Mouse (Mus musculus): Measurements from ENCODE around the gene Dnhd1.
A peak's percentile ranks its signal among the peaks of the same experiment; 100 is the strongest.
"Not testable (repeated sequence)": the region's sequence is repeated elsewhere in the genome, so short reads cannot be mapped to it uniquely, and the experiment has no call there.

Gene Dnhd1

DNA sequence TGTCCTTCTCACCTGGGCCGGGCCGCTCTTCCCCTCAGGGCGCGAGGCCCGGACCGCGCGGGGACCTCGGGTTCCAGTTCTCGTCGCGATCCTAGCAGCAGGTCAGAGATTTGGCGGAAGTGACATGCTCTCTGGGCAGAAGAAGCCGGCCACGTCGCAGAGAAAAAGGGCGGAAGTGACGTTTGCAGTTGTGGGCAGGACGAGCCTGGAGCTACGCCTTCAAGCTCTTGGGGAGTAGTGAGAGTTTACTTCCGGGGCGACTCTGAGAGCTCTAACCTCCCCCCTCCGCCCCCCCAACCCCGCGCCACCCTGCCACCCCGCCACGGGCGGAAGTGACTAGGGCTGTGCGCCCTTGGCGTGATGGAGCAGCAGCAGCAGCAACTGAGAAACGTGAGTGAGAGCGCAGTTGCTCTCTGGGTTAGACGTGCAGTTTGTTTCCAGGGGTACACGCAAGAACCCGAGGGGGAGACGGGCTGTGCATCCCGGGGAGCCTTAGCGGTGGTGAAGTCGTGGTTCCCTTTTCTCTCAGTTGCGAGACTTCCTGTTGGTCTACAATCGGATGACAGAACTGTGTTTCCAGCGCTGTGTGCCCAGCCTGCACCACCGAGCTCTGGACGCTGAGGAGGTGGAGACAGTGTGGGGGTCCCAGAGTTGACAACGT lies 10.3 kb upstream of the Dnhd1 start, which contains the start of the genes Arfip2 and Gm45799:
Gene Arfip2 (minus strand): TSS at position 184 of the 661 bp plus-strand sequence.
Gene Gm45799 (plus strand): TSS at position 320 of the 661 bp plus-strand sequence.
- peak; percentile 95 for DNase-seq (ENCODE audit: low read depth)

DNA sequence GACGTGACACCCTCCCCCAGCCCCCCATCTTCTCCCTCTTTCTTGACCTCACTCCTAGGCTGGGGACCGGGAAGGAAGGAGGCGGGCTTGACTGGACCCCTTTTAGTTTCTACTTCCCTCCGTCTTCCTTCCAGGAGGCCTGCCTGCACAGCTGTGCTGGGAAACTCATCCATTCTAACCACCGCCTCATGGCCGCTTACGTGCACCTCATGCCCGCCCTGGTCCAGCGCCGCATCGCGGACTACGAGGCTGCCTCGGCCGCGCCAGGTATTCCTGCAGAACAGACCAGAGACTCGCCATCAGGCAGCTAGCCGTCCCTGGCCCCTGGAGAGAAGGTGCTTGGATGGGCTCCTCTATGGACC lies 9.8 kb upstream of the Dnhd1 start:
- DNase-seq (ENCODE audit: low read depth) = no peak

DNA sequence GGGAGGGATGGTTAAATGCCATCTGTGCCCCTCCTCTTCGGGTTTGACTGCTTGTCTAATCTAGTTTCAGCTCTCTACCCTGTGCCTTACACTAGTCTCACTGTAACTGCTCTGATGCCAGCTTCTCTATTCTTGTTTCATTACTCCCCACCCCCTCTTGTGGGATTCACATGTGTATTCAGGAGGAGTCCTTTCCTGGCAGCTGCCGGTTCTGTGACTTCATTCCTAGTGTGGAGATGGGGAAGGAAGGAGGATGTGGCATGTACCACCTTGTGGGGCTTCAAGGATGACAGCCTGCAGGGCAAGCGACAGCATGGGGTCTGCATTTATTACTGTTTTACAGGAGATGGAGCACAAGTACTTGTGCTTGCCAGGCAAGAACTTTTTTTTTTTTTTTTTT lies 8.7 kb upstream of the Dnhd1 start:
- no peak for DNase-seq (ENCODE audit: low read depth)

DNA sequence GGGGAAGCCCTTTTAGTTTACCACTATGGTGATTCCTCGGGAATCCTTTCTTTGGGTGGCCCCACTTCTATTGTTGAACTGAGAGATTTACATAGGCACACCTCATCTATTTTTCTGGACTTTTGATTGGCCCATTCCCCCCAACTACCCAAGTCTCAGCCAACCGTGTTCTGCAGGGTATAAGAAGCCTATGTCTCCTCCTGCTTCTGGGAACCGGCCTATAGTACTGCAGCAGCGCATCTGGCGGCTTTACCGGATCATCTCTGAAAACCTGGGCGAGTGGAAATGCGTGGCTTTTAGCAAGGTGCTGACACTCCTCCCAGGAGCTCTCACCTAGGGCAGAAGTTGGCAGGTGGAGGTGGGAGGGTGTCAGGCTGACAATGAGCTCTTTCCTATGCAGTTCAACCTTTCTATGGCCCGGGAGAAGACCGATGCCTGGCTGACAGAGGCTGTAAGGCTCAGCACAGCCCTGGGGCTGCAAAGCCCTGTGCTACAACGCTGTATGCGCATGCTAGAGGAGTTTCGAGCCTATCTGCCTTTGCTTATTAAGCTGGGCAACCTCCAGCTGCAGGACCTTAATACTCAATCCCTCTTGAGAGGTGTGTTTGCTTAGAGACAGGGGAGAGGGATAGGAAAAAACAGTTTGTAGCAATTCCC lies 35.0 kb downstream of the Dnhd1 start:
- DNase-seq (ENCODE audit: low read depth) = no peak

DNA sequence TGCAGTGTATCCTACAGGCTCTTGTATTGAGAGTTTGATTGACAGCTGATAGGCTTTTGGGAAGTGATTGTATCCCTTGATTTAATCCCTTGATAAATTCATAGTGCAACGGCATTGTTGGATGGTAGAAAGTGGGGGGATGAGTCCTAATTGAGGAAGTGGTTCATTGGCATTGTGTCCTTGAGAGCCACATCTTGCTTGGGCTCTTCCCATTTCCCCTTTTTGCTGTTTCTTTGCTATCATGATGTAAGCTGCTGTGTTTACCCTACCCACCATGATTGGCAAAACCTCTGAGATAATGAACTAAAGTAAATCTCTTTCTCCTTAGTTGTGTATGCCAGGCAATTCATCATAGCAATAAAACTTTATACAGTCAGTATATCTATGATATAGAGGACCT lies 40.2 kb downstream of the Dnhd1 start:
- DNase-seq (ENCODE audit: low read depth) = no peak

DNA sequence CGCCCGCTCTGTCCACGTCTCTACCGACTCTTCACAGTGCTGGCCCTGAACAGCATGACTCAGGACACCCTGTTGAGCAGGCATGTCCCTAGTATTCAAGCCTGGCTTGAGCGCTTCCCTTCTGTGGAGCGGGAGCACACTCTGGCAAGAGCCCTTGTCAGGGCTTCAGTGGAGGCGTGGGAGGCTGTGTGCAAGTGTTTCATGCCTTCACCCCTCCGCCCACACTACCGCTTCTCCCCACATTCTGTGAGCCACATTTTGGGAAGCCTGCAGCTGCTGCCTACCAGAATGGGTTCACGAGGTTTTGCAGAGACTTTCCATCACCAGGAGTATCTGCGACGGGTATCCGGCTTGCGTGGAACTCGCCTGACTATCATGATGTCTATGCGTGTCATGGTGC lies 52.6 kb downstream of the Dnhd1 start:
- no peak for DNase-seq (ENCODE audit: low read depth)

DNA sequence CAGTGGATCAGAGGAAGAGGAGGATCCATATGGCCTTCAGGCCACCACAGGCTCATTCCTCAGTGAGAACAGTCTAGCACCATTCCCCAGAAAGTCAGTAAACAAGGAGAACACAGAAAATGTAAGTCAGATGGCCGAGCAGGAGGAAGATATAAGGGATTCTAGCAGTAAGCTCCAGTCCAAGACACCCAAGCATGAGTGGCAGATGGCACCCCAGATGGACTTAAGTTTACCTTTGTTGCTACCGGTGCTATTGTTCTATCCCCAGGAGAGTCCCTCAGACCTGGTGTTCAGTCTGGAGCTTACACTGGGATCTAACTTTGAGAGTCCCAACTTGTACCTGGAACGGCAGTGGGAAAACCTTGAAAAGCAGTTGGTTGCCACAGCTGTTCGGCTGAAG lies 53.2 kb downstream of the Dnhd1 start:
- no peak for DNase-seq (ENCODE audit: low read depth)

DNA sequence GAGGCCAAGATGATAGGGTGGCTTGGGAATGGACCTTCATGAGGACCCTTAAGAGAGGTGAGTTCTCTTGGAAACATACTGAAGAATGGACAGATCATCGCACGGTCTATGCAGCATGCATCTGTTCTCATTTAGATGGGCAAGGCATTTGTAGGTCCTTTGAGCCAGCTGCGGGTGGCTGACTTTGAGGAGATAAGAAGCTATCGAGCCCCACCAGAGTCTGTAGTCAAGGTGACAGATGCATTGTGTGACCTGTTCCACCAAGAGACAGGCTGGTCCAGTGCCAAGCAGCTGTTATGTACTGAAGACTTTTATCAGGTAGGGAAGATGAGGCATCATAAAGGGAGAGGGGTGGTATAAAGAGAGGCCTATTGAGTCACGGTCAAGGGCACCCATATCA lies 58.1 kb downstream of the Dnhd1 start:
- DNase-seq (ENCODE audit: low read depth) = peak; percentile 32

DNA sequence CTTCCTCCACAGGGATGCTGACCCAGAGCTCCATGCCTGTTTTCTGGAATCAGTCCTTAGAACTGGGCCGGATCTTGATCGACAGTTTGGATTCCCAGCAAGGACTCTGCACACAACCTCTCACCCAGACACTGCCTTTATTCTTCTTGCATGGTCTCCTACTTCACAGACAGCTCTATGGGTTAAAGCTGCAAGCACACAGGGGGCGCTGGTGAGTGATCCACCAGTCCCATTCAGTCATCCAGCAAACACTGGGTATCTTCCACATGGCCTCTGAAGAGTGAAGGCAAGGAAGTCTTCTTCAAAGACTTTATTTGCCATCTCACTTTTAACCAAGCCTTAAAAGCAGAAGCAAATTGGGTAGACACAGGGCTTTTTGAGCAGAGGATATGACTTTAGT lies 64.7 kb downstream of the Dnhd1 start:
- DNase-seq (ENCODE audit: low read depth) = no peak

DNA sequence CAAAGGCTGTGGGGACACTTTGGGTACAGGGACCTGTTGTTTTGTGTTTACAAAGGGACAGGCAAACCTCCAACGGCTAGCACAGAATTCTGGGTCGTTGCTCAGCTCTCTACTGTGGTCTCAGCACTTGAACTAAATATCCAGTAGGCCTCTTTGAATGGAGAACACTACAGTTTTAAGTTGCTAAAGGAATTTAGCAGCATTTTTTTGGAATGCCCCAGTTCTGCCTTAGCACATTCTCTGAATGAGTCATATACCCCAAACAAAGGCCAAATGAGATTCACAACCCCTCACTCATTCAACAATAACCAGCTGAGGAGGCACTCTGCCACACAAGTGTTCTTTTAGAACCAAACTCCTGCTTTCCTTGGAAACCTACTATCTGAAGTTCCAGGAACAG lies 71.3 kb downstream of the Dnhd1 start:
- no peak for DNase-seq (ENCODE audit: low read depth)

DNA sequence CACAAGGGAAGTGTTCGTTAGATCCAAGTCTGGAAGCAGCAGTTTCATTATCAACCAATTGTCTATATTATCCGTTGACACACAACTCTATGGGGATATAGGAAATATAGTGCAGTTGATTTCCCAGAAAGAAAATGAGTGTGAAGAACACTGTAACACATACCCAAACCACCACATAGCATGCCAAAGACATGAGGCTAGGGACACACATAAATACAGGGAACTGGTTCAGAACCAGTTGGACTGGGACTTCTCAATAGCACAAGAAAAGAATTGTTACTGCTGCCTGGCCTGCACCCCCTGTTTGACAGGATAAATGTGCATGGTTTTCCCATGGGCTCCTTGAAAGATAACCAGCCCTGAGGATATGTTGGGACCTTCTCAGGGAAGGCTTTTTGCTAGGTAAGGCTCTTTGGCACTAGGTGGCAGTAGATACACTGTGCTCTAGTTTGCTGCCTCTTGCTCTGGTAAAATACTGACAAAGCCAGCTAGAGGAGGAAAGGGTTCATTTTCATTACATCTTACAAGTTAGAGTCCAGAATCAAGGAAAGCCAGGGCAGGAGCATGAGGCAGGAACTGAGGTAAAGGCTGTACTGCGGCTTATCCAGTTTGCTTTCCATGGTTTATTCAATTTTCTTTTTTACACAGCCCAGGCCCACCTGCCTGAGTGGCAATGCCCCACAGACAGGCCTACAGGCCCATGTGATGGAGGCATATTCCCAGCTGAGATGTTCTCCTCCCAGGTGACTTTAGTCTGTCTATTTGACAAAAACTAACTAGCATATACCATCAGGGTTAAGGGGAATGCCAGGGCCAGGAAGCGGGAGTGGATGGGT lies 75.7 kb downstream of the Dnhd1 start:
- DNase-seq (ENCODE audit: low read depth) = no peak

DNA sequence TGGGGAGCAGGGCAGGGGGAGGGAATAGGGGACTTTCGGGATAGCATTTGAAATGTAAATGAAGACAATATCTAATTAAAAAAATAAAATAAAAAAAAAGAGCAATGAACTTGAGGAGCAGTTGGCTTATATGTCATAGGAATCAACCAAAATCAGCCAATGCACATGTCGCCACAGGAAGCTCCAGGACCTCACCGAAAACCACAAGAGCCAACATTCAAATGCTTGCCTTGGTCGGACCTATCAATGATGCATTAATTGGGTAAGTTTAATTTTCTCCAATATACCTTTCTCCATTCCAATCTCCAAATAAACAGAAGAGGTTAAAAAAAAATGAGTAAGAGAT lies 76.3 kb downstream of the Dnhd1 start:
- no peak for DNase-seq (ENCODE audit: low read depth)

DNA sequence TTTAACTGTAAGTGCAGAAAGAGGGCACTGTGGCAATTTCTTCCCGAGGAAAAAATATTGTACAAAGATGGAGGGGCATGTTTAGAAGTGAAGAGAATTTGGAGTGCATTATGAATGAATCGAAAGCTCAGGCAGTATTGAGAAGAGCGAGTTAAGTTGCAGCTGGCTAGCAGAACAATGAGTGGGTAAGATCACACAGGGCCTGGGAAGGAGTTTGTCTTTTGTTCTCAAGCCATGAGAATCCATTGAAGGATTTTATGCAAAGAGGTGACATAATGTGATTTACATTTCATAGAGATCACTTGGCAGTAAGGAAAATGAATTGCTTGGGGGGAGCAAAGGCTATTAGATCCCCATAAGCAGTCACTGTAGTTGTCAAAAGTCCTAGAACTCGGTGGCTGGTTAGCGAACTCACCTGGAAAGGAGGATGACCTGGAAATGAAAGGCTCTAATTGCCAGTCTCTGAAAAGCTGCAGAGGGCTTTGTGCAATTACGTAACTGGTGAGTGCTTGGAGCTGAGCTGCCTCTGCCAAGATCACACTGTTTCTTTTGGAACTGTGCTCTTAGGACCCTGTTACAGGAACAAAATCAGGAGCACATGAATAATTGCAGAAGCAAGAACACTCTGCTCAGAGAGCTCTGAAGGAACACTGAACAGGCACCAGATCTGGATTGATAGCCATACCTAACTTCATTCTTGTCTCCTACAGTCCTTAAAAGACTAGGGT lies 78.2 kb downstream of the Dnhd1 start:
- DNase-seq (ENCODE audit: low read depth) = no peak

DNA sequence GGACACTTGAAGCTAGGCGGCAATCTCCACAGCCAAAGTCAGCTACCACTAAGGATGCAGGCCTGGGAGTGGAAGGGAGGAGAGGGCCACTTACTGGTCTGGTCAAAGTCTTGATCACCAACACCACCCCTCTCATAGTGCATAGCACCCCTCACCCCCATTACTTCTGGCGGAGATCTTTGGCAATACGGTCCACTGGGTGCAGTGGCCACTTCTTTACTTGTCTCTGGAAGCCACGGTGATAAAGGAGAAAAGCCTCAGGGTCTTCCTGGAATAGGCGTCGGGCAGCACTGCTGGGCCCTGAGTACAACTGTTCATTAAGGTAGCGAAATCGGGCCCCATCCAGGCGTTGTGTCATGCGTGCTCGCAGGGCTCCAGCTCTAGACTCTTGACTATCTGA lies 83.2 kb downstream of the Dnhd1 start:
- no peak for DNase-seq (ENCODE audit: low read depth)

DNA sequence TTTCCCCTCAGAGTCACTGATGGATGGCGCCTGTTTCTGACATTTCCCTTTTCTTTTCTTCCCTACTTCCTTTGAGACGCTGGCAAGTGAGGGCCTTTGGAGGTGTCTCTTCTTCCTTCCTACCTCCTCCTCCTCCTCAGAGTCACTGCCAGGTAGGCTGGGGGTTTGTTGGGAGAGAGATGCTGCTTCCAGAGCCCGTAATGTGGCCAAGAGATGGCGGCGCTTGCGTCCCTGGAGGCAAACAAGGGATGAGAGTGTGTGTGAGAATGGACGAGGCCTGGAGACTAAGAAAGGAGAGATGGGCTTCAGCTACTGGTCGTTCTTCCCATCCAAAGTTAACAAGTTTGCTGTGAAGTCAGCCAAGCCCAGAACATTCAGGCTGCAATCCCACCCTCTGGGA lies 84.2 kb downstream of the Dnhd1 start:
- DNase-seq (ENCODE audit: low read depth) = no peak

DNA sequence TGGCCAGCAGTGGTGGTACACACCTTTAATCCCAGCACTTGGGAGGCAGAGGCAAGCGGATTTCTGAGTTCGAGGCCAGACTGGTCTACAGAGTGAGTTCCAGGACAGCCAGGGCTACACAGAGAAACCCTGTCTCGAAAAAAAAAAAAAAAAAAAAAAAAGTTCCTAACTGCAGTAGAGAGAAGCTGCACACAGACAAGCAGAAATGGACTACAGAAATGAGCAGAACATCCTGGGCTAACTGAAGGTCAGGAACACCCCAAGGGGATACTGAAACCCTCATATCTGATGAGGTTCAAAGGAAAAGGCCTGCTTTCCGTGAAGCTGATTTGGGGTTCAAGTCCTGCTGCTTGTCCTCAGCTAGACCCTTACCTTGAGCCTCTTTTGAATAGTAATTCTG lies 84.8 kb downstream of the Dnhd1 start:
- not testable (repeated sequence) for DNase-seq (ENCODE audit: low read depth)

DNA sequence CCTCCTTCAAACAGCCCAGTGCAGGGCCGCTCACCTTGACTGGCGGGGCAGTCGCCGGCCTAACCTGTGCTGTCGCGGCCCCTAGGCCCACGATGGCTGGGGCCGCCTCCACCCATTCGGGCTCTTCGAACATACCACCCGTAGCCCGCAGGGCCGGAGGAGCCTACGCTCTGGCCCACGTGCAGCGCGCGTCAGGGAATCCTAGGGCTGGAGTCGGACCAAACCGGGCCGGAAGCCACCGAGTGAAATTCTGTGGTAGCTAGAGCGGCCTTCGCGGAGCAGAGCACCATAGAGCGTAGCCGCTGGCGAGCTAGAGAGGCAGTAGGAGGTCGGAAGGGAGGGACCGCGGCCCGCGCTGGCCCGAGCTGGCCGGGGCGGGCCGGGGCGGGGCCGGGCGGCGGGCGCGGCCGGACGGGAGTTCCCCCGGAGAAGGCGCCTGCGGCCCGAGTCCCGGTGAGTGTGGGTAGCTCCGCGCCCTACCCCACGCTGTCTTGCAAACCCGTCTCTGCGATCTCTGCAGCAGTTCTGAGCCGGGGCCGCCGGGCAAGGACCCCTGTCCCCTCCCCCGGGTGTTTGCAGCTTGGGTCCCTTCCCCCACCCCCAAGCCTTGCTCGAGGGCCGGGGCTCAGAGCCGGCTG lies 85.8 kb downstream of the Dnhd1 start, which contains the start of gene Ilk:
Gene Ilk (plus strand): TSS at position 329 of the 638 bp plus-strand sequence.
- DNase-seq (ENCODE audit: low read depth) = peak; percentile 74

DNA sequence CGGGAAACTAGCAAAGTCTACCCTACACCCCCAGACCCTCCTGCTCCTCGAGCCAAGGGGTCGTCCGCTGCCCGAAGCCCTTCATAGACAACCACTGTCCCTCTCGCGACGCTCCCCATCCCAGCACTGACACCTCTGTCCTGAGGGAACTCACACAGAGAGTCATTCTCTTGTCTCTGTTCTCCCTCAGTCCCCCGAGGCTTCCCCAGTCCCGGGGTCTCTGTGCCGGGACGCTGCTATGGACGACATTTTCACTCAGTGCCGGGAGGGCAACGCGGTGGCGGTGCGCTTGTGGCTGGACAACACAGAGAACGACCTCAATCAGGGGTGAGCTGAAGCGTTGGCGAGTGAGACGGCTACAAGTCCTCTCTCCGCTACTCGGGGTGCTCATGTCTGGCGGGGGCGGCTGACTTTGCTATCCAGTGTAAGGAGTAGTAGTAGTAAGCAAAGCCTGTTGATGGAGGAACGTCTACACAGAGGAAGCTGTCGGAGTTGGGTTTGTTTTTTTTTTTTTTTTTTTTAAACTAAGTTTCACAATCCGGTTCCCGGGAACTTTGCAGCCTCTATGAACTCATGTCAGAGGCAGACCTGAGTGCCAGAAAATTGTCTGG lies 86.4 kb downstream of the Dnhd1 start, which contains the start of gene Rrp8:
Gene Rrp8 (minus strand): TSS at position 475 of the 611 bp plus-strand sequence.
- DNase-seq (ENCODE audit: low read depth) = no peak

DNA sequence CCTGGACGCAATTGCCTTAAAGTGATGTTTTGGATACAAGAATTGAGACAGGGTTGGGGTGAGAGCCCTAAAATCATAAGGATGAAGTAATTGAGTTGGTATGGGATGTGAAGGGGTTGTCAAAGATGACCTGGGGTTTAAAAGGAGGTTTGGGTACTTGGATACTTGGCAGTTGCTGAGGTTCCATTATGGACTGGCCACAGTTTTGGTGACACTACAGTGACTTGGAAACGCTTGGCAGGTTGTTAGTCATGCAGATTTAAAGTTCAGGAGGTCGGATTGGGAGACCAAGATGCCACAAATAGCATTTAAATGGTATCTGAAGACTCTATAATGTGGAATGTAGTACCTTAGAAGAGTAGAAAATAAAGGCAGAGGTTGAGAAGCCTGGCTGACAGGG lies 87.0 kb downstream of the Dnhd1 start:
- no peak for DNase-seq (ENCODE audit: low read depth)

DNA sequence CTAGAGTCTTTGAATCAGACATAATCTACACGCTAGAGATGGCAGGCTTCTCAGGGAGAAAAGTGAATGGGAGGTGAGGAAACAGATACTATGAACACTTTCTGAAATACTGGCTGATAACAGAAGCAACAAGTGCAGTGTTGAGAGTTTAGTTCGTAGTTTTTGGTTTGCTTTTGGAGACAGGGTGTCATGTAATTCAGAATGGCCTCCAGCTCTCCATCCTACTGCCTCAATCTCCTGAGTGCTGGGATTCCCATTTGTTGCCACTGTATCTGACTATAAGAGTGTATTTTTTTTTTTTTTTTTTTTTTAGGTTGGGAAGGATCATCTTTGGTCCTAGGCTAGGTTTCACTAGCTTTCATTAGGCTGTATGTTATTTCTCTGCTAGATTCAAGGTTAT lies 87.7 kb downstream of the Dnhd1 start:
- no peak for DNase-seq (ENCODE audit: low read depth)

DNA sequence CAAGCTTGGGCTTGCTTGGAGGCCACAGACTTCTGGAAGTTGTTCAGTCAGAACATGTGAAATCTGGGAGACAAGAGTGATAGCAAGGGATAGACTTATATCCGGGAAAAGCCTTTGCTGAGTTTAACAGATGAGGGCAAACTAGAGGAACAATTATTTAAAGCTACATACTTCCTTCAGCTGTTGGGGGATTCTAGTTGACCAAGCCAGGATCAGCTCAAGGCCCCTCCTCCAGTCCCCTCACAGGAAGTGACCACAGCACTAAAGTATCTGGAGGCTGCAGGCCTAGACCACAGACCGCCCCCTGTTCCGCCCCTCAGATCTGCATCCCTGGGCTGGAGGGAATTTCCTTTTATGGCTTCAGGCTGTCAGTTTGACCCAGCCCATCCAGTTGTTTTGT lies 88.3 kb downstream of the Dnhd1 start:
- no peak for DNase-seq (ENCODE audit: low read depth)
